Mouse (Mus musculus): ENCODE results near the gene Zbtb7b.

GRCm38 (mm10) chr3:89390111-89390515, 4.5 kb downstream of the Zbtb7b start:
- no peak for TF ChIP-seq CTCF (IDR thresholded peaks at IDR 0.05; ENCODE audit: low read depth, low read length)
- no peak for TF ChIP-seq POLR2A (IDR thresholded peaks at IDR 0.05; ENCODE audit: borderline replicate concordance, low read depth, low read length)

Measured in bone marrow macrophage, adult 2 months (primary cell).